Mouse (Mus musculus) midbrain, embryonic 14.5 days (tissue): ENCODE data around the gene Cbr4. TPM values are rescaled to one million over a fixed set of nuclear protein-coding genes. Genes with fewer than 3 reads are reported as not detected.

Source experiments
- ATAC-seq: fragments of 200-750 bp; cut with Nextera tagmentation; 2 replicates; pipeline ENCODE4 v1.8.0; 2017; ENCODE audit warnings: moderate number of reproducible peaks, moderate library complexity; ENCODE audit not compliant: low FRiP score, low TSS enrichment
- DNase-seq: peaks from one replicate; pipeline ENCODE4 v3.0.0-alpha.2; 2015
- H3K27ac ChIP-seq: fragments of 300-500 bp; sonication (generic); replicated peaks from 2 replicates; pipeline ENCODE4 v1.5.1; 2014; ENCODE audit warnings: mild to moderate bottlenecking, low read depth, low read length, moderate library complexity
- H3K27me3 ChIP-seq: fragments of 300-500 bp; sonication (generic); 2 replicates; pipeline ENCODE4 v1.6.1; 2014; ENCODE audit warnings: low read length, control low read depth, mixed read lengths; ENCODE audit not compliant: control insufficient read depth, insufficient read depth
- H3K36me3 ChIP-seq: fragments of 300-500 bp; sonication (generic); 2 replicates; pipeline ENCODE4 v1.6.1; 2014; ENCODE audit warnings: low read length, control low read depth; ENCODE audit not compliant: control insufficient read depth, insufficient read depth
- H3K4me1 ChIP-seq: fragments of 300-500 bp; sonication (generic); 2 replicates; pipeline ENCODE4 v1.6.1; 2014; ENCODE audit warnings: mild to moderate bottlenecking, antibody characterized with exemption, low read length, control low read depth; ENCODE audit not compliant: control insufficient read depth, insufficient read depth
- H3K4me2 ChIP-seq: fragments of 300-500 bp; sonication (generic); 2 replicates; pipeline ENCODE4 v1.6.1; 2014; ENCODE audit warnings: mild to moderate bottlenecking, low read length, moderate library complexity
- H3K4me3 ChIP-seq: fragments of 300-500 bp; sonication (generic); replicated peaks from 2 replicates; pipeline ENCODE4 v1.5.1; 2014; ENCODE audit warnings: low read depth, low read length
- H3K9ac ChIP-seq: fragments of 300-500 bp; sonication (generic); replicated peaks from 2 replicates; pipeline ENCODE4 v1.6.1; 2014; ENCODE audit warnings: mild to moderate bottlenecking, low read length, moderate library complexity
- H3K9me3 ChIP-seq: fragments of 300-500 bp; sonication (generic); 2 replicates; pipeline ENCODE4 v1.6.1; 2016; ENCODE audit warnings: low read length, control low read depth, mixed read lengths; ENCODE audit not compliant: control insufficient read depth
- WGBS: fragments of 180-500 bp; shearing (Covaris S2); extraction: QIAGEN DNeasy Blood & Tissue Kit; methylation state at CpG from one replicate; pipeline ENCODE4 v1.1.7; 2014; 5-methylcytosine and 5-hydroxymethylcytosine counted together
- polyA plus RNA-seq: library from polyadenylated mRNA; unstranded; fragments of >200 nt; fragmentation: Nextera tagmentation; extraction: Ambion mirVana; gene quantifications from 2 replicates; pipeline ENCODE4 v1.2.1, GENCODE M21; 2014

Gene Cbr4
- polyA plus RNA-seq, 1 experiment from 2014 or later, result 23.8 TPM

DNA sequence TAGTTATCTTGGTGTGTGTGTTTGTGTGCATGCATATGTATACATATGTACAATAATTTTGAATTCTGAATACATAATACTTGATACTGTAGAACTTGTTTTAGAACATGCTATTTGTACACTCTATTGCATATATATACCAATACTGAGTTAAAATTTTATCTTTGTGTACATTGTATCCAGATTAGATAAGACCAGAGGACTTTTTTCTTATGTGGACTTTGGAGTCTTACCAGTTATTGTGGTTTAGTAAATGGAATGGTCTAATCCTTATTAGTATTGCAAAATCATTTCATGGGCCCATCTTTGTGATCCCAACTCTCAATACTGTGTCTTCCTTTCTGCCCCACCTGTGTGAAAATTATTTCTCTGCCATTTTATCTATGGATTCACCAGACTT is 14.7 kb downstream of the Cbr4 start:
- H3K36me3 ChIP-seq, result peaks cover 7% of the 10 kb centered on the region; the same call in 1 of the 2 replicates
- no peak for DNase-seq
- H3K27ac ChIP-seq, result no peak overlapping the region
- H3K9ac ChIP-seq, result no peak overlapping the region
- no peak for ATAC-seq
- H3K27me3 ChIP-seq, result no peaks in the 10 kb centered on the region
- H3K4me1 ChIP-seq, result no peaks in the 10 kb centered on the region
- H3K4me2 ChIP-seq, result no peak overlapping the region
- no peaks in the 10 kb centered on the region for H3K9me3 ChIP-seq
- H3K4me3 ChIP-seq, result no peak overlapping the region

DNA sequence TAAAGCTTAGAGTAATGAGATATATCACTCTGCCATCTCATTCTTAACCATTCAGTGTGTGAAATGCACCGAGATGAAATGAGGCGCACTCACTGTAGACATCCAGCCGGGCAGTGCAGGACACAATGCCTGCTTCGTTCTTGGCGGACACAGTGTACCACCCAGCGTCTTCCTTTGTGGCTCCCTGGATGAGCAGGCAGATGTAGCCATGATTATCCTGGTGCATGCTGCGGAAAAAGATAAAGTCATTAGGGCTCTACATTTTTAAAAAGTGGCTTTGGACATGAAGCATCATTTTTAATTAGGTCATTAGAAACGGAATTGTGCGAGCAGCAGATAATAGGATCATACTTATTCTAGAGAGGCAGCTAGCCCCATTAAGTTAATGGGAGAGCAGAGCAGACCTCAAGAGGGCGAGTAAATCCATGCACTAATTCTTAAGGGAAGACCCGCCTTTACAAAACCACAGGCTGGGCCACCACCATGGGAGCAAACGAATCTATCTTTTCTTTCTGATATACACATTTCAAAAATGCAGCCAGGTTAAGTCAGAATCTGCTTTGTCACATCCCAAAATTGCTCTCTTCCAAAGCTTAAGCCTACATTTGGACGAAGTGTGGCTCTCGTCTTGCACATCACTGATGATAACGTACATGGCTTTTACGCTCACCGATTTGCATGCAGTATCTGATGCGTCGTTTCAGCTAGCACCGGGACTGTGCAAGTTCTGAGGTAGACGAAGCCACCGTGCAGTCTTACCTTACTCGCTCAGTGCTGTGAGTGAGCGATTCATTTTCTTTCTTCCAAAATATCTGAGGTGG is 27.8 kb downstream of the Cbr4 start:
- Histone ChIP-seq H3K36me3 (0 out of 2 replicates have a peak, but pooled peaks cover 6% of the 10 kb centered on the region), H3K4me2 (peak overlapping the region; percentile 45), H3K27ac (peak overlapping the region; percentile 88), H3K9ac (peak overlapping the region; percentile 14), H3K27me3 (no peaks in the 10 kb centered on the region), H3K9me3 (no peaks in the 10 kb centered on the region), H3K4me3 (peak overlapping the region; percentile 20), H3K4me1 (peaks cover 14% of the 10 kb centered on the region)
- ATAC-seq (peak; percentile 62), DNase-seq (peak; percentile 70)
- whole genome bisulfite sequencing, result 35% methylated on average over 24 of the region's 24 CpGs

DNA sequence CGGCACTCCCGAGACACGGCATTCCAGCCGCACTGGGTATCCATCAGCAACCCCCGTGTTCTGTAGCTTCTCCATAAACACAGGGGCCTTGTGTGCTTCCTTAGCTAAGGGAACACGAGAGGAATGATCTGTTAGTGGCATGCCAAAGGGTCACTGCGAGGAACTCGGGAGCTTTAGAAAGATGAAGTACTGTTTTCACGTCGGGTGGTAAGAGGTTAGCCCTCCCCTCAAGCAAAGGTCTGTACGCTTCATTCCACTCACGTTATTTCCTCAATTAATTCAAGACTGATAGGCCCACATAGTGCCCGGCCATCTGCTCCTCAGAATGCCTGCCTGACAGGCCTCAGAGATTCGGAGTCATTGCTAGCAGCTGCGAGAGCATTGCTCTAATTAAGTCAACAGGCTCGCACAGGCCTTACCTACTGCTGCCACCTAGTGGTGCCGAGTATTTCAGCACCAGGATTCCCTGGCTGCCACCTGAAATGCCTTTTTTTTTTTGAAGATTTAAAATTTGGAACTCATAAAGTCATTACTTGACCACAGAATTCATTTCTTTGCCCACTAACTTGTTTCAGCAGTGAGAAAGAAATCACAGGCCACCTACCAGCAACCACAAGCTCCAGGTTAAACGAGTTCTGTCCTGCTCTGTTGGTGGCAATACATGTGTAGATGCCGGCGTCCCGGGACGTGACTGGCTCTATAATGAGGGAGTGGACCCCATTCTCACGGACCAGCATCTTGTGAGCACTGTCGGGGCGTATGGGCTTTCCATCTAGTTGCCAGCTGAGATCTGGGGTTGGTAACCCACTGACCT is 28.6 kb downstream of the Cbr4 start:
- no peaks in the 10 kb centered on the region for H3K9me3 ChIP-seq
- peaks cover 14% of the 10 kb centered on the region for H3K4me1 ChIP-seq
- DNase-seq, result peak; percentile 94
- H3K27ac ChIP-seq, result peak overlapping the region; percentile 88
- H3K9ac ChIP-seq, result peak overlapping the region; percentile 14
- peak overlapping the region; percentile 45 for H3K4me2 ChIP-seq
- no peaks in the 10 kb centered on the region for H3K27me3 ChIP-seq
- 22% methylated on average over 25 of the region's 25 CpGs for WGBS
- ATAC-seq, result peak; percentile 86
- 0 out of 2 replicates have a peak, but pooled peaks cover 6% of the 10 kb centered on the region for H3K36me3 ChIP-seq
- peak overlapping the region; percentile 20 for H3K4me3 ChIP-seq

DNA sequence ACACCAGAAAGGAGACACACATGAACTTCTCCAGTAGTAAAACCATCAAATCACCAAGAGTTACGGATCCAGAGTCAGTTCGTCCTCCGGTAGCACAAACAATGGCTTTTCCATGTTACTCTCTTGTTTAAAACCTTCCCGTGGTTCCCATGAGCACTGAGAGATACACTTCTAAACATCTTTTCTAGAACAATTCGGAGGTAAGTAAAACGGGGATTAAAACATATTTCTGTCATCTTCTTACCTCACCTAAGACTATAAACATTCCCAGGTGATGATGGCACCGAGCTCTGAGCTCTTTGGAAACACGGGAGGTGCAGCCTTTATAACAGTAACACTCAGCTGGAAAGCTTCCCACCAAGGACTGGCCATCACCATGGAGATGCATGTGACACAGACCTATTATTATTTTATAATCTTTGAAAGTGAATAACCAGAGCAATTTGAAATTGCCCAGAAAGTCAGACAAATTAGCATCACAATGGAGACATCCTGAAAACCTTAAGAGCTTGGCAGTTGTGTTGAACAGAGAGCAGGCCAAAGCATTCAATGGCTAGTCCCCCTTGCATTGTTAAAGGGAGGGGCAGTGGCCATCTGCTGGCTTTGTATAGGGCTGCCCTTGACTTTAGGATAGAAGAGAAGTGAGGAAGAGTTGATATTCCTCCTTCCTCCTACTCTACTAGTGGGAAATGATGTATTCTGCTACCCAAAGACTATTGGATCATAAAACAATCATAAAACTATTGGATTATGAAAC is 29.4 kb downstream of the Cbr4 start:
- H3K9ac ChIP-seq, result no peak overlapping the region
- H3K27me3 ChIP-seq, result no peaks in the 10 kb centered on the region
- WGBS, result 51% methylated on average over 8 of the region's 8 CpGs
- H3K4me3 ChIP-seq, result no peak overlapping the region
- 0 out of 2 replicates have a peak, but pooled peaks cover 6% of the 10 kb centered on the region for H3K36me3 ChIP-seq
- H3K4me1 ChIP-seq, result peaks cover 14% of the 10 kb centered on the region
- H3K9me3 ChIP-seq, result no peaks in the 10 kb centered on the region
- peak; percentile 22; the same call in 1 of the 2 replicates for ATAC-seq
- peak overlapping the region; percentile 45 for H3K4me2 ChIP-seq
- H3K27ac ChIP-seq, result peak overlapping the region; percentile 68
- peak; percentile 51 for DNase-seq

DNA sequence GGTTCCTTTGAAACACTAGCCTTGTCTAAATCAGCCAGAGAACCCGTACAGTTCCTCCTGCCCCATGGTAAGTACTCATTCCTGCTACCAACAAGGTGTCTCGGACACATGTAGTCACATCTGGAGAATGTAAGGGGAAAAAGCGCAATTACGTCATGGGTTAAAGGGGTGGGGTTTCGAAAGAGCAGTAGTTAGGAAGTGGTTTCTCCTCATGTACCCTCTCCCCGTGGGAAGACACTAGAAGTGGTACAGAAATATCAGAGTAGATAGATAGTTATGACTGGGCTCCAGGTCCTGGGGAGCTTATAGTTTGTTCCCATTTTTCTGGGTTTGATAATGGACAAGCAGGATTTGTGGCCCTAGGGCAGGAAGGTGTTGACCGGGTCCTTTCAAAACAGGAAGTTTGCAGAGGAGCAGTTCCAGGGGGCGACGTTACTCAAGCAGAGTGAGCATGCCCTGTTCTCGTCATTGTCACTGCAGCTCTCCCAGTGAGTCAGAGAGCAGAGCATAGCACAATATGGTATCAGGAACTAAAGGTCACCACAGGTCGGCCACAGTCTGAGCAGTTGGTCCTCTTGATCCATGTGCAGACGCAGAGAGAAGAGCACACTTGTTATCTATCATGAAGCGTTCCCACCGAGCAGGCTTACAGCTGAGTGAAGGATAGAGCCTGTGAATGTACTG is 30.1 kb downstream of the Cbr4 start:
- H3K27me3 ChIP-seq, result no peaks in the 10 kb centered on the region
- H3K4me3 ChIP-seq, result no peak overlapping the region
- H3K9ac ChIP-seq, result no peak overlapping the region
- no peaks in the 10 kb centered on the region for H3K9me3 ChIP-seq
- H3K36me3 ChIP-seq, result 0 out of 2 replicates have a peak, but pooled peaks cover 2% of the 10 kb centered on the region
- peaks cover 14% of the 10 kb centered on the region for H3K4me1 ChIP-seq
- H3K27ac ChIP-seq, result 0 out of 2 replicates have a peak overlapping the region, but pooled peaks have one; percentile 28
- DNase-seq (no peak), ATAC-seq (no peak)
- 81% methylated on average over 14 of the region's 14 CpGs for WGBS
- no peak overlapping the region for H3K4me2 ChIP-seq

DNA sequence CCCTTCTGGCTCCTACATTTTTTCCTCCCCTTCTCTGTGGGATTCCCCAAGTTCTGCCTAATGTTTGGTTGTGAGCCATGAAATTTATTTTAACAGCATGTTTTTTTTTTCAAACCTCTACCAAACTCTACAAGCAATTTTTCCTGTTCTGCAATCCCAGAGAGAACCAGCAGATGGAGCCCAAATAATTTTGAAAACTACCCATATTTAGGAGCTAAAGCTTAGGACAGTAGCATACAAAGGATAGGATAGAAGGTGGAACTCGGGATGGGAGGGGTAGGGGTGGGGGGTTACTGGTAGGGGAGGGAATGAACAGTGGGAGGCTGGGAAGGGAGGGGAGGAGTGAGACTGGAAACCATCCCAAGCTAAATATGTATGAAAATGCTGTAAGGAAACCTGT is 34.6 kb downstream of the Cbr4 start:
- H3K9ac ChIP-seq, result no peak overlapping the region
- DNase-seq (peak; percentile 79), ATAC-seq (no peak)
- 0 out of 2 replicates have a peak, but pooled peaks cover 2% of the 10 kb centered on the region for H3K36me3 ChIP-seq
- no peaks in the 10 kb centered on the region for H3K4me1 ChIP-seq
- H3K27me3 ChIP-seq, result no peaks in the 10 kb centered on the region
- H3K27ac ChIP-seq, result no peak overlapping the region
- H3K9me3 ChIP-seq, result no peaks in the 10 kb centered on the region
- 15% methylated on average over 1 of the region's 1 CpGs for WGBS
- H3K4me2 ChIP-seq, result no peak overlapping the region
- H3K4me3 ChIP-seq, result no peak overlapping the region

DNA sequence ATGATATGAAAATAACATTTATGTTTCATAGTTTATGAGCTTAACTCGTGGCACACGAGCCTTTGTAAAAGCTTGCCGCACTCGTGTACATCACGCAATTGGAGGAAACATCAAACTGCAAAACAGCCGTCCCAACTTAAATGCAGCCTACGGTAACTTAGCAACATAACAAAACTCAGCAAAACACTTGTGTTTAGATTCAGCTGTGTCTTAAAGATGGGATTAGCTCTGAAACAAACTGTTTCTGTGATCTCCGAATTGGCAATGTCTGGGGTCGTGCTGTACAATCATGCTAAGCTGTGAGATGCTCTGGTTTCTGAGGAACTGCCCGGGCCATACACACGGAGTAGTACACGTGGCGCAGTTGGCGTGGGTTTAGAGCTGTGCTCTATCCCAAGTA is 39.5 kb downstream of the Cbr4 start:
- no peak overlapping the region for H3K9ac ChIP-seq
- DNase-seq, result no peak
- no peaks in the 10 kb centered on the region for H3K9me3 ChIP-seq
- H3K27ac ChIP-seq, result no peak overlapping the region
- no peak for ATAC-seq
- WGBS, result 88% methylated on average over 14 of the region's 14 CpGs
- no peaks in the 10 kb centered on the region for H3K4me1 ChIP-seq
- H3K27me3 ChIP-seq, result no peaks in the 10 kb centered on the region
- 0 out of 2 replicates have a peak, but pooled peaks cover 2% of the 10 kb centered on the region for H3K36me3 ChIP-seq
- no peak overlapping the region for H3K4me3 ChIP-seq
- no peak overlapping the region for H3K4me2 ChIP-seq

DNA sequence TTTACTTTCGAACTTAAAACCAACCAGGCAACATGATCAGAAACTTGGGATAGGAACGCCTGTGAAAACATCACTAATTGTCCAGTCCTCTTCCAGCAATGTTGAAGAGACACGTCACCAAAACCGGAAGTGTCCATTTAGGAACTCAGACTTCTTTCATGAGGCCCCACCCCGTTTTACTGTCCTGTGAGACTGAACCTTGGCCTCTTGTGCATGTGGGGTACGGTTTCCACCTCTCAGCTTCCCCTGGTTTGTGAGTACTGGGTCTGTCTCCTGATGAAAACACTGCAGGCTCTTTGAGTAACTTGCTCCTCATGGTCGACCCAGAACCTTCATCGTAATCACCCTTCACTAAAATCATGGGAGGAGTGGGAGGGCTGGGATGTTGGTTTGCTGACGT is 40.7 kb downstream of the Cbr4 start:
- Histone ChIP-seq H3K9ac (no peak overlapping the region), H3K27ac (no peak overlapping the region), H3K27me3 (no peaks in the 10 kb centered on the region), H3K4me3 (no peak overlapping the region), H3K4me2 (no peak overlapping the region), H3K36me3 (0 out of 2 replicates have a peak, but pooled peaks cover 2% of the 10 kb centered on the region), H3K4me1 (no peaks in the 10 kb centered on the region), H3K9me3 (no peaks in the 10 kb centered on the region)
- DNase-seq (no peak), ATAC-seq (no peak)
- 93% methylated on average over 9 of the region's 9 CpGs for WGBS
